Mouse (Mus musculus) neural tube, embryonic 10.5 days (tissue): Measurements from ENCODE around the gene Zbtb16.

Experiments used
- DNase-seq: peaks from one replicate; pipeline ENCODE4 v3.0.0-alpha.2; 2017; ENCODE audit warnings: low spot score; ENCODE audit errors: extremely low spot score

The Zbtb16 gene

DNA sequence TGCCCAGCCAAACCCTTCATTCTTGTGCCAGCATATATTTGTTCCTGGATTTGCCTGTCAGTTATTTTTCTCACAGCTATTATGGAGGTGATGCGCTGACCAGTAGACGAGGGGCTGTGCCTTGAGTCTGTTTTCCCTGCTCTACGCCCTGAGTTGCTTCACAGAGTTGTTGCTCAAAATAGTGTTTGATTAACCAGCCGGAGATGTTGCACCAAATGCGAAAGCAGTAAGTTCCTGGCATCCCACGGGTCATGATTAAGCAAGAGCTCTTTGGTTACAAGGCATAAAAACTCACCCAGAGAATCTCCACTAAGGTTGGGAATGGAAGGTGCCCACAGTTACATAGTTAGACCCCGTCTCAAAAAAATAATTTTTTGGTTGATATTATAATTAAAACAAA, 229.9 kb downstream of the Zbtb16 start:
- DNase-seq: no peak

DNA sequence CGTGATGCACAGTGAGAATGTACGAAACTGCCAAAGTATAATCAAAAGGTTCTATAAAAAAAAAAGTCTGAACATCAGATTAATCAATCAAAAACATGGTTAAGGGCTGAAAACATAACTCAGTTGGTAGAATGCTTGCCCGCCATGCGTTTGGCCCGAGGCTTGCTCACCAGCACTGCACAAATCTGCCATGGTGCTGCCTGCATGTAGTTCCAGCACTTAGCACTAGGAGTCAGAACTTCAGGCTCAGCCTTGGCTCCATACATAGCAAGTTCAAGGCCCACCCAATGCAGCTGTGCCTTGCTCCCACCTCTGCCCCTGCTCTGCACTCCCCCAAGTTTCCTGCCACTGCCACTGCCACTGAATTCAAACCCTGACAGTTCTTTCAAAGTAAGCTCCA, 230.3 kb downstream of the Zbtb16 start:
- DNase-seq: peak; percentile 10

DNA sequence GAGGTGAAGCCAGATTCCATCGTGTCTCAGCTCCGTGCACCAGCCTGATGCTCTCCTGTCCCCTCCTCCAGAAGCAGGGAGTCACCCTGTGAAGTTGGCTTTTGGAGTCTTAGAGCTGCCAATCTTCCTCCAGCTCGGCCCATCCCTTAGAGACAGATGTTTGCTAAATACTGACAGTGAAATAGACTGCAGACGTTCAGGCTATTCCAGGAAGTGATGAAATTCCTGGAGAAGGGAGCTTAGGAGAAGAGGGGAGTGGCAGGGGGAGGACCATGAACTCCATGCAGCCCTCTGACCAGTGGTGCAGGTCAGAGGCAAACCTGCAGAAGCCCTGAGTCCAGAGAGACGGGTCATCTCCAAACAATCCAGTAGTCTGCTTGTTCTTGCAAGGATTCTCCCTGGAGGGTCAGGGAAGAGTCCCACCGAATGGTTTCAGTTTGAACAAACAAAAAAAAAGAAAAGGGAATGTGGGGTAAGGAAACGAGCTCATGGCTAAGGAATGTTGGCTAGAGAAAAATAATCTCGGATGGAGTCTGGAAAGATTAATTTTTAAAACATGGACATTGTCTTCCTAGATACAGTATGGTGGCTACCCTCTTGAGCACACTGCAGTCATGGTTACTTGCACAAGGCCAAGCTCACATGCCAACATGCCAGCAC, 231.0 kb downstream of the Zbtb16 start, which contains the start of gene Nnmt:
TSS of gene Nnmt (minus strand) at position 215 of the 660 bp plus-strand sequence.
- DNase-seq: peak; percentile 12
